Comparison of ENCODE assay signal across 25 mouse cellular contexts in the genomic region with DNA sequence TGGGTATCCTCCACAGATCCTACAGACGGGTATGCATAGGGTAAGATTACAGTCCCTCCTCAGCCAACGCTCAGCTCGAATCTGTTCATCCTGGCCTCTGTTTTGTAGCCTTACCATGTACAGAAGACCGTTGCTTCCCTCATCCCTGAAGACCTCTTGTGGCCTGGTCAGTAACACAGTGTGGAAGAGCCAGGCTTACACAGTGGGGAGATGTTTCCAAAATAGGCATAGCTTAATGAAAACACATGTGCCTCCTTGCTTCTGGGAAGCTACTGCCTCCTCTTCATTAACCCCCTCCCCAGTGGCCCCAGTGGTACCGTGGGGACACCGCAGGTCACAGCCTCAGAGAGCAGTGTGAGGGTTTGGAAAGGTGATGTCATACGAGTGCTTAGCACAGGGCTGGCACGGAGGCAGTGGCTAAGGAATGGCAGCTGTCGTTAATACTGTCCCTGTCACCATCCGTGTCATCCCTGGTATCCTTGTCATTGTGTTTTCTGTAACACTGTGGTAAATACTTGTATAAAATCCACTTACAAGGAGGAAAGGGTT.
DNase-seq lines count a peak whose midpoint lies in the region; ATAC-seq and TF ChIP-seq lines count a peak whose summit lies in the region.
"Had no signal": no experiment of that assay in that cellular context is flagged by ENCODE, and none has a peak within 500 bp of the region (broad histone marks: within the 10 kb centered on the region; RNA-seq: fewer than 3 reads in every experiment).

No protein-coding gene starts in this region.

- no peak for TF ChIP-seq CTCF in kidney, adult 2 months (conservative IDR thresholded peaks at IDR 0.05; ENCODE audit: insufficient read depth, insufficient read length, low read depth, low read length)
- no peak for TF ChIP-seq CTCF in testis, adult 2 months (IDR thresholded peaks at IDR 0.05; ENCODE audit: control insufficient read depth, insufficient read depth, insufficient replicate concordance, low read depth, low read length)

- H3K27ac ChIP-seq in heart, embryonic 12.5 days (ENCODE audit: poor library complexity, severe bottlenecking): no peak overlapping the region
- peak overlapping the region; percentile 45 for H3K27ac ChIP-seq in kidney, embryonic 16.5 days (ENCODE audit: low read length)
- H3K27ac ChIP-seq in kidney, adult 2 months (ENCODE audit: insufficient read depth, low read depth, low read length): no peak overlapping the region
- no peak overlapping the region for H3K27ac ChIP-seq in testis, adult 2 months (ENCODE audit: control insufficient read depth, insufficient read depth, low read depth, low read length)
- H3K27ac ChIP-seq: embryonic facial prominence, embryonic 12.5 days; gastrocnemius, adult 2 months; heart, embryonic 13.5 days; hindbrain, embryonic 15.5 days; intestine, embryonic 15.5 days had no signal

- H3K27me3 ChIP-seq in heart, embryonic 12.5 days (replicated peaks): no peaks in the 10 kb centered on the region
- H3K27me3 ChIP-seq in kidney, embryonic 16.5 days (ENCODE audit: insufficient read depth, low read length): no peaks in the 10 kb centered on the region
- H3K27me3 ChIP-seq in kidney, adult 2 months (replicated peaks; ENCODE audit: control insufficient read depth, insufficient read depth, low read length): no peaks in the 10 kb centered on the region
- no peaks in the 10 kb centered on the region for H3K27me3 ChIP-seq in testis, adult 2 months (ENCODE audit: control insufficient read depth, insufficient read depth, low read length)
- H3K27me3 ChIP-seq: embryonic facial prominence, embryonic 12.5 days; heart, embryonic 13.5 days; hindbrain, embryonic 15.5 days; intestine, embryonic 15.5 days had no signal

- peaks cover 4% of the 10 kb centered on the region; the same call in 1 of the 2 replicates for H3K4me1 ChIP-seq in heart, embryonic 12.5 days (replicated peaks)
- H3K4me1 ChIP-seq in kidney, embryonic 16.5 days (ENCODE audit: insufficient read depth, low read length): peaks cover 24% of the 10 kb centered on the region
- no peaks in the 10 kb centered on the region for H3K4me1 ChIP-seq in kidney, adult 2 months (ENCODE audit: control insufficient read depth, insufficient read depth, low read length)
- no peaks in the 10 kb centered on the region for H3K4me1 ChIP-seq in testis, adult 2 months (ENCODE audit: control insufficient read depth, insufficient read depth, low read length)
- H3K4me1 ChIP-seq: intestine, embryonic 15.5 days had no signal

- H3K4me2 ChIP-seq in heart, embryonic 12.5 days: no peak overlapping the region
- H3K4me2 ChIP-seq in kidney, embryonic 16.5 days (replicated peaks; ENCODE audit: low read depth, low read length): no peak overlapping the region
- H3K4me2 ChIP-seq: embryonic facial prominence, embryonic 12.5 days; heart, embryonic 13.5 days; hindbrain, embryonic 15.5 days; intestine, embryonic 15.5 days had no signal

- no peak overlapping the region for H3K9ac ChIP-seq in heart, embryonic 12.5 days
- no peak overlapping the region for H3K9ac ChIP-seq in kidney, embryonic 16.5 days (replicated peaks; ENCODE audit: low read length)
- H3K9ac ChIP-seq: embryonic facial prominence, embryonic 12.5 days; forebrain, postnatal 0 days; heart, embryonic 13.5 days; hindbrain, embryonic 15.5 days; intestine, embryonic 15.5 days had no signal

- no peak for TF ChIP-seq POLR2A in kidney, adult 2 months (IDR thresholded peaks at IDR 0.05; ENCODE audit: low read depth, low read length)
- no peak for TF ChIP-seq POLR2A in testis, adult 2 months (IDR thresholded peaks at IDR 0.05; ENCODE audit: control insufficient read depth, low read depth, low read length)

- no peak for ATAC-seq in heart, embryonic 12.5 days (ENCODE audit: insufficient number of reproducible peaks, low FRiP score)
- ATAC-seq in kidney, embryonic 16.5 days (ENCODE audit: low FRiP score, low TSS enrichment): no peak
- ATAC-seq: forebrain, embryonic 14.5 days; forebrain, postnatal 0 days; intestine, embryonic 15.5 days had no signal

- H3K36me3 ChIP-seq in heart, embryonic 12.5 days: no peaks in the 10 kb centered on the region
- no peaks in the 10 kb centered on the region for H3K36me3 ChIP-seq in kidney, embryonic 16.5 days (ENCODE audit: insufficient read depth, low read length)
- H3K36me3 ChIP-seq in kidney, adult 2 months (ENCODE audit: control insufficient read depth, insufficient read depth, low read length): no peaks in the 10 kb centered on the region
- H3K36me3 ChIP-seq in testis, adult 2 months (ENCODE audit: control insufficient read depth, insufficient read depth, low read length): no peaks in the 10 kb centered on the region
- H3K36me3 ChIP-seq: embryonic facial prominence, embryonic 12.5 days; G1E; heart, embryonic 13.5 days; hindbrain, embryonic 15.5 days; intestine, embryonic 15.5 days had no signal

- H3K4me3 ChIP-seq in heart, embryonic 12.5 days: no peak overlapping the region
- H3K4me3 ChIP-seq in kidney, embryonic 16.5 days (ENCODE audit: low read length): no peak overlapping the region
- no peak overlapping the region for H3K4me3 ChIP-seq in kidney, adult 2 months (ENCODE audit: insufficient read depth, low read depth, low read length)
- peak overlapping the region; percentile 59 for H3K4me3 ChIP-seq in testis, adult 2 months (ENCODE audit: control insufficient read depth, low read depth, low read length)
- H3K4me3 ChIP-seq: embryonic facial prominence, embryonic 12.5 days; gastrocnemius, adult 2 months; heart, embryonic 13.5 days; hindbrain, embryonic 15.5 days; intestine, embryonic 15.5 days had no signal

- peak; percentile 70 for DNase-seq in heart, adult 11 months
- no peak for DNase-seq in kidney, adult 2 months
- no peak for DNase-seq in testis, postnatal 10 days (ENCODE audit: low spot score)
- no peak for DNase-seq in liver
- DNase-seq: adrenal gland, adult 8-10 months; adrenal gland, postnatal 36 days; B cell, adult 2 months; cerebellum, adult 18-20 months; cerebellum, adult 9-10 months; cerebellum, postnatal 14 days; forebrain, postnatal 0 days; gastrocnemius, adult 2 months; gastrocnemius, postnatal 14 days; heart, adult 18-20 months; heart, postnatal 14 days; heart, postnatal 4 days had no signal

- H3K9me3 ChIP-seq in heart, embryonic 12.5 days (replicated peaks): no peaks in the 10 kb centered on the region
- H3K9me3 ChIP-seq in kidney, embryonic 16.5 days (ENCODE audit: low read length): no peaks in the 10 kb centered on the region
- H3K9me3 ChIP-seq: embryonic facial prominence, embryonic 12.5 days; G1E; heart, embryonic 13.5 days; hindbrain, embryonic 15.5 days; intestine, embryonic 15.5 days had no signal

- 76% methylated on average over 10 of the region's 10 CpGs for WGBS in heart, embryonic 12.5 days
- WGBS in kidney, embryonic 16.5 days: 64% methylated on average over 10 of the region's 10 CpGs
- WGBS in kidney, adult 2 months: 69% methylated on average over 10 of the region's 10 CpGs
